Mouse (Mus musculus) liver, adult 2 months (tissue): ENCODE measurements at regions not wholly inside any gene's neighbourhood (a gene's known extent, or its start where the extent isn't known, plus 50 kb on each side); places are given as distances from the start of the nearest gene placed in this dataset.

Source experiments
- CTCF ChIP-seq: fragments of 200-500 bp; IDR thresholded peaks from 2 replicates; pipeline ENCODE4 v1.5.1; 2011; ENCODE audit warnings: low read depth, low read length, control low read depth
- POLR2A ChIP-seq: fragments of 200-500 bp; IDR thresholded peaks from 2 replicates; pipeline ENCODE4 v1.6.1; 2011; ENCODE audit warnings: low read length, control low read depth; ENCODE audit not compliant: insufficient read depth; ENCODE audit errors: extremely low read depth

DNA sequence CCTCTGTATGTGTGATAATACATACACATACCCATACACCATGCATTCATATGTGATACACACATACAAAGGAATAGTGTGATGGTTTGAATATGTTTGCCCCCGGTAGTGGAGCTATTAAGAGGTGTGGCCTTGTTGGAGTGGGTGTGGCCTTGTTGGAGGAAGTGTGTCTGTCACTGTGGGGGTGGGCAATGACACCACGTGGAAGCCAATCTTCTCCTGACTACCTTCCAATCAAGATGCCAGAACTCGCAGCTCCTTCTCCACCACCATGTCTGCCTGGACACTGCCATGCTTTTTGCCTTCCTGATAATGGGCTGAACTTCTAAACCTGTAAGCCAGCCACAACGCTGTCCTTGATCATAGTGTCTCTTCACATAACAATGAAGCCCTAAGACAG is 86.1 kb upstream of the Pabpc6 start:
- TF ChIP-seq POLR2A (no peak), CTCF (no peak)
